Mouse (Mus musculus): ENCODE measurements around the gene Ncapg. TPM values are rescaled to one million over a fixed set of nuclear protein-coding genes. Genes with fewer than 3 reads are reported as not detected.
"Not testable (repeated sequence)": the region's sequence is repeated elsewhere in the genome, so short reads cannot be mapped to it uniquely, and the experiment has no call there.

Ncapg gene
- polyA plus RNA-seq (2015; fragmentation: Nextera tagmentation; extraction: Ambion mirVana), result 11.9 and 12.2 TPM in 2 replicates

DNA sequence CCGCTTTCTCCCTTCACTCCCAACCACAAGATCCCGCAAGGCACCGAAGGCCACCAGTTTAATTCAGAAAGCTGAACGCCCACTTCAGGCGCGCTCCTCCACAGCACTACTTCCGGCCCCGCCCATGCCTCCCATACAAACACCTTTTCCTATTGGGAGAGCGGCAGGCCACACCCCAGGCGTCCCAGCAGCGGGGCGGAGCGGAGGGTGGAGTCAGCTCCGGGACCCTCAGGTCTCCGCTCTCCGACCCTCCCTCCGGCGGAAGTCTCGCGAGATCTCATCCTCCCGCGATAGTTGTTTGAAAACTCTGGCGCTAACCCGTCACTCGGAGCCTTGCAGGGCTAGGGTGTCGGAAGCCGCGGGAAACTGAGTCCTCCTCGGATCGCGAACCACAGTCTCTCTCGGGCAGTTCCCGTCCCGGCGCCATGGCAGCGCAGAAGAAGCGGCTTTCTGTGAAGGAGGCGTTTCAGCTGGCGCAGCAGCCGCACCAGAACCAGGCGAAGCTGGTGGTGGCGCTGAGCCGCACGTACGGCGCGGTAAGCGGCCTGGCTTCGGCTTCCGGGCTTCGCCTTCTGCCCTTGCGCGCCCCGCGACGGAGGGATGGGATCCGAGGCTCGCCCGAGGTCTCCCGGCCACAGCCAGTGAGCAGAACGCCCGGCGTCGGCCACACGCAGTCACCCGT lies at the start of gene Ncapg:
Gene Ncapg, plus strand, starts transcription at position 322 of the 682 bp plus-strand sequence.
- Histone ChIP-seq H3K36me3 (no peaks in the 10 kb centered on the region), H3K27me3 (no peaks in the 10 kb centered on the region), H3K9ac (peak within 1 kb of the TSS; percentile 80), H3K27ac (peak within 1 kb of the TSS; percentile 78), H3K4me3 (peak within 1 kb of the TSS; percentile 68), H3K9me3 (no peaks in the 10 kb centered on the region), H3K4me2 (peak within 1 kb of the TSS; percentile 96), H3K4me1 (replicated peaks) (peaks cover 11% of the 10 kb centered on the region)
- under 1% methylated on average over 66 of the region's 66 CpGs for WGBS
- ATAC-seq (ENCODE audit: low FRiP score), result peak; percentile 100

DNA sequence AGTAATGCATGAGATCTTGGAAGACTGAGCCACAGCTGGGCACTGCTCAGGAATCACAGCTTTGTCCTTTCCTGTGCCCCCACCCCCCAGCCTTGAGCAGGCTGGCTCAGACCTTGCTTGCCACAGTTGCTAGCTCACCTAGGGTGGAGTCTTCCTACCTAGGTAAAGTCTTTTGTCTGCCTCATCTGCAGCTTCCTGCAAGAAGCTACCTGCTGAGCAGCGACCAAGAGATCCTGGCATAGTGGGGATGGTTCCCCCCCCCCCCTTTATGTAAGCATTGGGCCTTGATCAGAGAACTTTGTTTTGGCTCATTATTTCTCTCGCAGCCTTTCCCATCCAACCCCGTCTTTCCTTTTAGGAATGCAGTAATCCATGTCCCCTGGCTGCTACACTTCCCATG lies 48.2 kb upstream of the Ncapg start:
- no peak for ATAC-seq (ENCODE audit: low FRiP score)
- no peaks in the 10 kb centered on the region for H3K27me3 ChIP-seq
- no peak overlapping the region for H3K9ac ChIP-seq
- no peaks in the 10 kb centered on the region for H3K36me3 ChIP-seq
- no peak overlapping the region for H3K4me3 ChIP-seq
- H3K4me1 ChIP-seq (replicated peaks), result no peaks in the 10 kb centered on the region
- peaks cover 15% of the 10 kb centered on the region; the same call in 1 of the 2 replicates for H3K9me3 ChIP-seq
- no peak overlapping the region for H3K4me2 ChIP-seq
- no peak overlapping the region for H3K27ac ChIP-seq
- WGBS, result 39% methylated on average over 3 of the region's 3 CpGs

DNA sequence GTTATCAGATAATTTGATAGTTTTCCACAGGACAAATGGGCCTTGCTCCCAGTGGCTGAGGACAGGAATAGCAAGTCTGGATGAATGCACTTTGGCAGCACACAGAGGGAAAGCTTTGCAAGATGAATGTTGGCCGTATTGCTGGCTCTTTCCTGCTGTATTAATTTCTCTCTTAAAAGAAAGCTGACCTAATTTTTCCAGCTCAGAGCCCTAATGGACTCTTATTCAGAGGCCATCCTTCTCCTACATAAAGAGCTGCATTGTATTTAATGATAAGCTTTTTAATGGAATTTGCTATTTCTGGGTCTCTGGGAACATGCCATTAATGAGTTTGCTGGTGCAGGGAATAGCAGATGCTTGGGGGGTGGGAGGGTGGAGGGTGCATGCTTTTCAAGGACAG lies 41.9 kb upstream of the Ncapg start:
- H3K4me3 ChIP-seq, result no peak overlapping the region
- ATAC-seq (ENCODE audit: low FRiP score), result no peak

DNA sequence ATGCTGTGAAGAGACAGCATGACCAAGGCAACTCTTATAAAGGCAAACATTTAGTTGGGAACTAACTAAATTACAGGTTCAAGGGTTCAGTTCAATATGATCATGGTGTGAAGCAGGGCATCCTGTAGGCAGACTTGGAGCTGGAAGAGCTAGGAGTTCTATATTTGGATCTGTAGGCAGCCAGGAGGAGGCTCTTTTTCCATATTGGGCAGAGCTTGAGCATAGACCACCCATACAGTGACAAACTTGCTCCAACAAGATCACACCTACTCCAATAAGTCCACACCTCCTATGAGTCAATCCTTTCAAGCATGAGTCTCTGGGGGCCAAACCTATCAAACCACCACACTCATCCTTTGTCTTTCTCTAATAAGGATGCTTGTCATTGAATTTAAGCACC lies 40.2 kb upstream of the Ncapg start:
- H3K9me3 ChIP-seq, result 0 out of 2 replicates have a peak, but pooled peaks cover 8% of the 10 kb centered on the region
- H3K27ac ChIP-seq, result no peak overlapping the region
- H3K4me1 ChIP-seq (replicated peaks), result no peaks in the 10 kb centered on the region
- H3K36me3 ChIP-seq, result no peaks in the 10 kb centered on the region
- no peak overlapping the region for H3K4me2 ChIP-seq
- no peaks in the 10 kb centered on the region for H3K27me3 ChIP-seq
- H3K9ac ChIP-seq, result no peak overlapping the region
- no peak overlapping the region for H3K4me3 ChIP-seq
- ATAC-seq (ENCODE audit: low FRiP score), result no peak

More for the DNA sequence above, 41.9 kb upstream of the Ncapg start:
- Histone ChIP-seq H3K27me3 (no peaks in the 10 kb centered on the region), H3K9me3 (peaks cover 15% of the 10 kb centered on the region; the same call in 1 of the 2 replicates), H3K9ac (no peak overlapping the region), H3K4me1 (replicated peaks) (no peaks in the 10 kb centered on the region), H3K4me2 (no peak overlapping the region), H3K36me3 (no peaks in the 10 kb centered on the region), H3K27ac (no peak overlapping the region)
- 62% methylated on average over 1 of the region's 1 CpGs for WGBS

DNA sequence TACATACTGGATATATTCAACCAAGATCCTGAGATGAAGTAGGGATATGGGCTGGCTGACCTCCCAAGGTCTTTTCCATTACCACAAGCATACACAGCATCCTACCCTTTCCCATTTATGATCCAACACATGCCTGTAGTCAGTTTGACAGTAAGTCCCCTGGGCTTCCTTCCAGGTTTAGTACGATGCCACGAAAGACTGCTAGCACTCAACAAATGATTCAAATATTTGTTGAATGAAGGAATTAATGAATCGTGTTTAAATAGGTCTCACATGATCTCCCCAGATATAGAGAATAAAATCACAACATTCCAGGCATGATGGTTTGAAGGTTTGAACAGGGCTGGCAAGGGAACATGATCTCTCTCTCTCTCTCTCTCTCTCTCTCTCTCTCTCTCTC lies 31.3 kb upstream of the Ncapg start:
- 56% methylated on average over 3 of the region's 3 CpGs for WGBS
- no peak overlapping the region for H3K9ac ChIP-seq

DNA sequence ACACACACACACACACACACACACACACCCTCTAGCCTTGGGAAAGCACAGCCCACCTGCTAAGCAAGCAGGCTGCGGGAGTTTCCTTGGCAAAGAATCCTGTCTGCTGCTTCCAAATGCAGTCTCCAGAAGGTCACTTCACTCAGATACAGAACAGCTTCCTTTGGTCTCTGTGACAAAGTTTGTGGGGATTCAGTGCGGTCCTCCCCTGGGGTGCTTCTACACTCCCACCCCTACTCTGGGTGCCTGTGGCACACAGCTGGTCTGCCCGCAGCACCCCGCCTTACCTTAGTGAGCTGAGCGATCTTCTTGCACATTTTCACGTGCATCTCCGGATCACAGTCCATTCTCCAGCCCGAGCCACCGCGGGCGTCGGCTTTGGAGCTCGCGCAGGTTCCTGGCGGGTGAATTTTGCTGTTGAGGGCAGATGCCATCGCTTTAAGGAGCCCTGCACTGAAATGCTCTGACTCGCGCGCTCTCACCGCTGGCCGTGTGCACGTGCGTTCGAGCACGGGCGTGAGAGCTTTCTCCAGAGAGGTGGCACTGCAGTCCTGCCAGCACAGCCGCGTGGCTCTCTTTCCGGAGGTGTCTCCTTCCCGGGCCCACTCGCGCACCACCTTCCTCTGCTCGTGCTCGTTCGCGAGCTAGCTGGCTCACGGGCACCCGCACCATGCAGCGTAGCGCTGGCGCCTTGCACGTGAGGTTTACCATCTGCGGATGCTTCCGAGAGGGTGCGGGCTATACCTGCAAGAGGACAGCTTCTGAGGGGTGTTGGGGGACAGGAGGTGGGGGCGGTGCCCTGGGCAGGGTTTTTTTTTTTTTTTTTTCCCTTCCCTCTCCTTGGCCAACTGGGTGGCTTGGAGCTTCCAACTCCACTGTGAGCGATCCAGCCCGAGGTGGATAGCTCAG lies 30.7 kb upstream of the Ncapg start, which contains the start of gene Fam184b:
Gene Fam184b, minus strand, starts transcription at position 809 of the 909 bp plus-strand sequence.
- H3K9ac ChIP-seq, result peak within 1 kb of the TSS; percentile 77
- H3K4me2 ChIP-seq, result peak within 1 kb of the TSS; percentile 80
- peaks cover 24% of the 10 kb centered on the region for H3K27me3 ChIP-seq
- 1% methylated on average over 48 of the region's 48 CpGs for WGBS
- peak; percentile 98 for ATAC-seq (ENCODE audit: low FRiP score)
- H3K27ac ChIP-seq, result peak within 1 kb of the TSS; percentile 70
- no peaks in the 10 kb centered on the region for H3K36me3 ChIP-seq
- no peaks in the 10 kb centered on the region for H3K9me3 ChIP-seq
- H3K4me1 ChIP-seq (replicated peaks), result peaks cover 8% of the 10 kb centered on the region
- peak within 1 kb of the TSS; percentile 60 for H3K4me3 ChIP-seq

More for the DNA sequence above, 31.3 kb upstream of the Ncapg start:
- H3K4me2 ChIP-seq, result peak overlapping the region; percentile 80
- H3K9me3 ChIP-seq, result no peaks in the 10 kb centered on the region
- H3K27me3 ChIP-seq, result peaks cover 24% of the 10 kb centered on the region
- H3K4me3 ChIP-seq, result peak overlapping the region; percentile 60
- H3K36me3 ChIP-seq, result no peaks in the 10 kb centered on the region
- H3K4me1 ChIP-seq (replicated peaks), result peaks cover 8% of the 10 kb centered on the region
- no peak for ATAC-seq (ENCODE audit: low FRiP score)
- no peak overlapping the region for H3K27ac ChIP-seq

DNA sequence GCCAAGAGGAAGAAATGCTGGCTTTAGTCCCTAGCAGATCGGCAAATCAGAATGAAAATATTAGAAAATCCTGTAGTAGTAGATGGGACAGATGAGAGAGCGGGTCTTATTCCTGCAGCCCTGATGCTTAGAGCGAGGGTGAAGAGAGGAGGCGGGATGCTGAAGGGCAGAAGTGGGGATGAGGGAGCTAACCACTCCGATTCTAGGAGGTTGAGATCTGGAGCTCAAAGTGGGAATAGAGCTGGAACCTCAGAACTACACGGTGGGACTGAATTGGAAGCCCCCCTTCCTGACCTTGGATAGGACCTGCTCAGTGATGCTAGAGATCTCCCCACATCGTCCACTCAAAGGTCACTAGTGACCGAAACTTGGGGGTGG lies 30.0 kb upstream of the Ncapg start:
- H3K4me2 ChIP-seq, result peak overlapping the region; percentile 80
- H3K9ac ChIP-seq, result peak overlapping the region; percentile 77
- peaks cover 24% of the 10 kb centered on the region for H3K27me3 ChIP-seq
- no peak overlapping the region for H3K27ac ChIP-seq
- 1% methylated on average over 8 of the region's 8 CpGs for WGBS
- H3K9me3 ChIP-seq, result no peaks in the 10 kb centered on the region
- H3K4me1 ChIP-seq (replicated peaks), result peaks cover 8% of the 10 kb centered on the region
- H3K4me3 ChIP-seq, result peak overlapping the region; percentile 60
- peak; percentile 65 for ATAC-seq (ENCODE audit: low FRiP score)
- H3K36me3 ChIP-seq, result no peaks in the 10 kb centered on the region

DNA sequence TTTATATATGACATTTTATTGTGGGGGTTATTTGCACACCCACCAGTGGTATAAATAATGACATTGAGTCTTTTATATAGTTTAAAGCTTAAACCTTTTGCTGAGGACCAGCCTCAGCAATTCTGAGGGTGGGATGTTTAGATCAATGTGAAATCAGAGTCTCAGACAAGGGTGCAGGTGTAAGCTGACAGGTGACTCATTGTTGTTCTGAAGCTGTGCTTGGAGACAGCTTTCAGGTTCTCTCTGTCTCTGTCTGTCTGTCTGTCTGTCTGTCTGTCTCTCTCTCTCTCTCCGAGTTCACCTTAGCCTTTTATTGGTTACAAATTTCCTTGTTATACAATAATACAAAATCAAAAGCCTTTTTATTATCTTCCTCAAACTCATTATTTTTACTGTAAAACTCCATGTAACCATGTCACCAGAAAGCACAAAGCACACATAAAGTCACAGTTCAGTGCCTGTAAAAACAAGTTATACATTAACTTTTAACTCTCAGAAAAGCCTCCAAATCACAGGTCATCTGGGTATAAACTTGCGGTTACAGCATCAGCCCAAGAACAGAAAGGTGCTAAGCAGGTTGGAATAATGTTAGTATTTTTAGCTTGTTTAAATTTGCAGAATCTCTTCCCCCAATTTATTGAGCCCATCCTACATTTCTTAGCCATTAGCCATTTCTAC lies 18.6 kb upstream of the Ncapg start:
- WGBS, result 91% methylated on average over 2 of the region's 2 CpGs
- ATAC-seq (ENCODE audit: low FRiP score), result no peak

DNA sequence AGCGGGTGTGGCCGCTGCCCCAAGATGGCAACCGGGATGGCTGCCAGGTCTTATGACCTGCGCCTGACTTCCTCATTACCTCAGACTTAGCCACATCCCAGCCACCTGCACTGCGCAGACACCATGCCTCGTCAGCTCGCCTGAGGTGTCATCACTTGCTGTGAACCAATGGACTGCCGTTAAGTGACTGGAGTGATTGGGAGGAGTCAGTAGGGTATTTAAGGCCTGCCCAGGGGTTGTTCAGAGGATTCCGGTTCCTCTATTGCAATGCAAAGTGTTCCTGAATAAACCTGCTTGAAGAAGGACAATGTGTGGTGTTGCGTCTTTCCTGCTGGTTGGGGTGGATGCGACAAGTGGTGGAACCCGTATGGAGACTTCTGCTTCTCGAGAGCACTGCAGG lies 11.3 kb upstream of the Ncapg start:
- not testable (repeated sequence) for H3K9ac ChIP-seq; H3K27me3 ChIP-seq; H3K4me3 ChIP-seq; H3K36me3 ChIP-seq; H3K4me1 ChIP-seq (replicated peaks); H3K27ac ChIP-seq; ATAC-seq (ENCODE audit: low FRiP score); H3K4me2 ChIP-seq; H3K9me3 ChIP-seq
- WGBS, result 96% methylated on average over 13 of the region's 13 CpGs

More for the DNA sequence above, 18.6 kb upstream of the Ncapg start:
- no peak overlapping the region for H3K4me3 ChIP-seq
- H3K27ac ChIP-seq, result no peak overlapping the region
- H3K36me3 ChIP-seq, result no peaks in the 10 kb centered on the region
- no peaks in the 10 kb centered on the region for H3K4me1 ChIP-seq (replicated peaks)
- no peaks in the 10 kb centered on the region for H3K27me3 ChIP-seq
- no peak overlapping the region for H3K4me2 ChIP-seq
- H3K9me3 ChIP-seq, result no peaks in the 10 kb centered on the region
- no peak overlapping the region for H3K9ac ChIP-seq

DNA sequence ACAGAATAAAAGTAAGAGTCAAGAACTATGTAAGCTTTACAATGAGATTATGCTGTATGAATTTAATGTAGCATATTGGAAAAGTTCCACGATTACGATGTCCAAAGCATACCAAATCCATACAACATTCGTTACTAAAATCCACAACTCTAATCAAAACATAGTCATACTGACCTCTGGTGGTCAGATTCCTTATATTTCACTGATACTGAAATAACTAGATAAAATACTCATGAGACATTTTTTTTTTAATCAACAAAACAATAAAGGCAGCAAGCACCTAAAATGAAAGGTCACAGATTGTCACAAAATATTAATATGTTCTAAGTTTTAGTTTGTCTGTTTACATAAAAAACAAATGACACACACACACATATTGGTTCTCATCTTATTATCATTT lies 1.4 kb upstream of the Ncapg start:
- Histone ChIP-seq H3K9me3 (no peaks in the 10 kb centered on the region), H3K4me3 (no peak overlapping the region), H3K36me3 (no peaks in the 10 kb centered on the region), H3K27ac (no peak overlapping the region), H3K4me2 (peak overlapping the region; percentile 65; the same call in 1 of the 2 replicates), H3K27me3 (no peaks in the 10 kb centered on the region), H3K4me1 (replicated peaks) (peaks cover 11% of the 10 kb centered on the region), H3K9ac (no peak overlapping the region)
- WGBS, result 23% methylated on average over 3 of the region's 3 CpGs
- ATAC-seq (ENCODE audit: low FRiP score), result no peak

DNA sequence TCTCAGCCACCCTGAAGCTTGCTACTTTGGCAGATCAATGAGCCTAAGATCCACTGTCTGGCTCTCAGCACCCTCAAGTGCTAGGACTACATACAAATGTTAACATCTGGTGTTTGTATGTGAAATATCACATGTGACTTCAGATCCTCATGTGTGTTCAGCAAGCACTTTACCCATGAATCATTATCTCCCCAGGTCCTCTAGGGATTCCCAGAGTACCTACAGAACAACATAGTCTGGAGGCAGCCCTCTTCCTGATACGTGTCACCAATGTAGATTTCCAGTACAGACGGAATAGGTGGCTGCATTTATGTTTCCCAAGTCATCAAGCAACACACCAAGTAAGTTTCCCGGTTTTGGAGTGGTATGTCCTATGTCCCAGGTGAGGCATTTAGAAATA lies 888 bp upstream of the Ncapg start:
- no peaks in the 10 kb centered on the region for H3K36me3 ChIP-seq
- no peaks in the 10 kb centered on the region for H3K9me3 ChIP-seq
- peak overlapping the region; percentile 80 for H3K9ac ChIP-seq
- peaks cover 11% of the 10 kb centered on the region for H3K4me1 ChIP-seq (replicated peaks)
- no peaks in the 10 kb centered on the region for H3K27me3 ChIP-seq
- H3K4me2 ChIP-seq, result peak overlapping the region; percentile 65
- under 1% methylated on average over 3 of the region's 3 CpGs for WGBS
- no peak; the same call in none of the 2 replicates for ATAC-seq (ENCODE audit: low FRiP score)
- peak overlapping the region; percentile 78; the same call in 1 of the 2 replicates for H3K27ac ChIP-seq
- H3K4me3 ChIP-seq, result peak overlapping the region; percentile 68

DNA sequence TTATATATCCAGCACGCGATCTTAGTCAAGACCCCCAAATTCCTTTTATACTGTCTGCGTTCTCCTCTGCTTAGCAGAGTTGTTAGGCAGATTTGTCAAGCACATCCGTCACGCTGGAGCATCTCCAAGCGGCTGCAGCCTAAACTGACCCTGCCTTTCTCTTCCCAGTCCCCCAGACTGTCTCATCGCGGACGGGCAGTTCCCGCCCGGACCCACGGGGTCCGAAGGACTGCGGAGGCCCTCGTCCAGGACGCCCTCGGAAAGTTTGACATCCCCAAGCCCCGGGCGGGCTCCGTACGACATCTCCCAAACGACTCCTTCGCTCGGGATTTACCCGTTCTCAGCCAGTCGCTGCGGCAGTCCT lies 503 bp upstream of the Ncapg start:
- H3K9ac ChIP-seq, result peak overlapping the region; percentile 80
- no peaks in the 10 kb centered on the region for H3K27me3 ChIP-seq
- ATAC-seq (ENCODE audit: low FRiP score), result peak; percentile 82
- peaks cover 11% of the 10 kb centered on the region for H3K4me1 ChIP-seq (replicated peaks)
- no peaks in the 10 kb centered on the region for H3K36me3 ChIP-seq
- H3K9me3 ChIP-seq, result no peaks in the 10 kb centered on the region
- H3K4me2 ChIP-seq, result peak overlapping the region; percentile 65
- WGBS, result under 1% methylated on average over 27 of the region's 27 CpGs
- H3K4me3 ChIP-seq, result peak overlapping the region; percentile 68
- H3K27ac ChIP-seq, result peak overlapping the region; percentile 78

All from hindbrain, embryonic 13.5 days (tissue).